Comparison of ENCODE assay signal across 8 mouse cellular contexts in genomic region chr13:38037811-38038210, GRCm38 (mm10). TPM values are rescaled to one million over a fixed set of nuclear protein-coding genes. Genes with fewer than 3 reads are reported as not detected.
A peak's percentile ranks its signal among the peaks of the same experiment; 100 is the strongest.
DNase-seq lines count a peak whose midpoint lies in the region; ATAC-seq lines count a peak whose summit lies in the region.

No protein-coding gene starts in this region.

- H3K27me3 ChIP-seq in heart, embryonic 10.5 days (ENCODE audit: insufficient read depth, poor library complexity, severe bottlenecking) = no peaks in the 10 kb centered on the region
- H3K27me3 ChIP-seq in forebrain, embryonic 14.5 days (replicated peaks; ENCODE audit: control insufficient read depth, insufficient read depth, low read length) = no peaks in the 10 kb centered on the region
- H3K27me3 ChIP-seq in kidney, embryonic 15.5 days = no peaks in the 10 kb centered on the region
- H3K27me3 ChIP-seq in midbrain, embryonic 14.5 days (ENCODE audit: control insufficient read depth, insufficient read depth, low read length) = no peaks in the 10 kb centered on the region

- peak overlapping the region; percentile 86 for H3K9ac ChIP-seq in forebrain, embryonic 14.5 days (ENCODE audit: low read length)
- peak overlapping the region; percentile 75 for H3K9ac ChIP-seq in kidney, embryonic 15.5 days
- peak overlapping the region; percentile 75 for H3K9ac ChIP-seq in midbrain, embryonic 14.5 days (replicated peaks; ENCODE audit: low read length)

- H3K27ac ChIP-seq in heart, embryonic 10.5 days = peak overlapping the region; percentile 87
- H3K27ac ChIP-seq in forebrain, embryonic 14.5 days (ENCODE audit: low read depth, low read length) = no peak overlapping the region
- H3K27ac ChIP-seq in kidney, embryonic 15.5 days = peak overlapping the region; percentile 82
- H3K27ac ChIP-seq in midbrain, embryonic 14.5 days (replicated peaks; ENCODE audit: low read depth, low read length) = no peak overlapping the region

- H3K4me1 ChIP-seq in heart, embryonic 10.5 days = peaks cover 14% of the 10 kb centered on the region
- H3K4me1 ChIP-seq in forebrain, embryonic 14.5 days (ENCODE audit: control insufficient read depth, insufficient read depth, low read length) = peaks cover 10% of the 10 kb centered on the region
- H3K4me1 ChIP-seq in kidney, embryonic 15.5 days = peaks cover 22% of the 10 kb centered on the region
- H3K4me1 ChIP-seq in midbrain, embryonic 14.5 days (ENCODE audit: control insufficient read depth, insufficient read depth, low read length) = peaks cover 15% of the 10 kb centered on the region

- no peak for DNase-seq in heart, embryonic 10.5 days (ENCODE audit: low spot score)
- DNase-seq in heart, adult 11 months = no peak
- DNase-seq in adrenal gland, adult 18-20 months (ENCODE audit: low spot score in 2 of 2) = peak; percentile 25 to 34
- DNase-seq in forebrain, embryonic 14.5 days (ENCODE audit: low spot score) = no peak
- DNase-seq in midbrain, embryonic 14.5 days = peak; percentile 0
- DNase-seq in urinary bladder, postnatal 4 days (ENCODE audit: low spot score in 2 of 2) = no peak
- no peak for DNase-seq in layer of hippocampus, postnatal 36 days

- ATAC-seq in forebrain, embryonic 14.5 days = no peak
- no peak for ATAC-seq in kidney, embryonic 15.5 days (replicated peaks; ENCODE audit: low FRiP score)
- no peak for ATAC-seq in midbrain, embryonic 14.5 days (ENCODE audit: low FRiP score, low TSS enrichment)

- H3K9me3 ChIP-seq in heart, embryonic 10.5 days = no peaks in the 10 kb centered on the region
- H3K9me3 ChIP-seq in forebrain, embryonic 14.5 days (replicated peaks; ENCODE audit: control insufficient read depth, low read length) = no peaks in the 10 kb centered on the region
- no peaks in the 10 kb centered on the region for H3K9me3 ChIP-seq in kidney, embryonic 15.5 days (replicated peaks)
- no peaks in the 10 kb centered on the region for H3K9me3 ChIP-seq in midbrain, embryonic 14.5 days (ENCODE audit: control insufficient read depth, low read length)

- peaks cover 37% of the 10 kb centered on the region for H3K36me3 ChIP-seq in heart, embryonic 10.5 days
- H3K36me3 ChIP-seq in forebrain, embryonic 14.5 days (ENCODE audit: control insufficient read depth, insufficient read depth, low read length) = peaks cover 25% of the 10 kb centered on the region
- H3K36me3 ChIP-seq in kidney, embryonic 15.5 days = peaks cover 39% of the 10 kb centered on the region
- peaks cover 26% of the 10 kb centered on the region for H3K36me3 ChIP-seq in midbrain, embryonic 14.5 days (ENCODE audit: control insufficient read depth, insufficient read depth, low read length)

- peak overlapping the region; percentile 88 for H3K4me2 ChIP-seq in forebrain, embryonic 14.5 days (ENCODE audit: low read length)
- H3K4me2 ChIP-seq in kidney, embryonic 15.5 days = peak overlapping the region; percentile 90
- H3K4me2 ChIP-seq in midbrain, embryonic 14.5 days (ENCODE audit: low read length) = peak overlapping the region; percentile 91

- 42% methylated on average over 12 of the region's 12 CpGs for WGBS in heart, embryonic 10.5 days
- WGBS in forebrain, embryonic 14.5 days = 62% methylated on average over 12 of the region's 12 CpGs
- 34% methylated on average over 12 of the region's 12 CpGs for WGBS in kidney, embryonic 15.5 days
- 59% methylated on average over 12 of the region's 12 CpGs for WGBS in midbrain, embryonic 14.5 days

- H3K4me3 ChIP-seq in heart, embryonic 10.5 days = peak overlapping the region; percentile 79
- peak overlapping the region; percentile 77 for H3K4me3 ChIP-seq in forebrain, embryonic 14.5 days (ENCODE audit: low read depth, low read length)
- peak overlapping the region; percentile 75 for H3K4me3 ChIP-seq in kidney, embryonic 15.5 days (replicated peaks)
- peak overlapping the region; percentile 63 for H3K4me3 ChIP-seq in midbrain, embryonic 14.5 days (replicated peaks; ENCODE audit: low read depth, low read length)

RNA-seq across cellular contexts. Expression of gene Cage1, which starts 0.9 kb away (rescaled TPM):
- 0.74 and 0.87 TPM in 2 replicates for polyA plus RNA-seq in heart, embryonic 10.5 days (2016; fragmentation: Nextera tagmentation; extraction: Ambion mirVana)
- total RNA-seq in adrenal gland, adult 18-20 months (2021) = 1 to 10 TPM; 1.7 to 3.6 TPM
- 1.3 and 1.8 TPM in 2 replicates for polyA plus RNA-seq in forebrain, embryonic 14.5 days (2014; fragmentation: Nextera tagmentation; extraction: Ambion mirVana)
- 1.1 and 1.4 TPM in 2 replicates for polyA plus RNA-seq in kidney, embryonic 15.5 days (2015; fragmentation: Nextera tagmentation; extraction: Ambion mirVana)
- 2.7 TPM in 2 replicates for polyA plus RNA-seq in midbrain, embryonic 14.5 days (2014; fragmentation: Nextera tagmentation; extraction: Ambion mirVana)
- total RNA-seq in layer of hippocampus, postnatal 36 days (2021) = 1 to 10 TPM; 4.8 to 5.2 TPM

RNA-seq across cellular contexts. Expression of gene Riok1, which starts 1.0 kb away (rescaled TPM):
- 36.2 and 41.9 TPM in 2 replicates for polyA plus RNA-seq in heart, embryonic 10.5 days (2016; fragmentation: Nextera tagmentation; extraction: Ambion mirVana)
- 10 to 100 TPM; 26.4 to 29.9 TPM for total RNA-seq in adrenal gland, adult 18-20 months (2021)
- polyA plus RNA-seq in forebrain, embryonic 14.5 days (2014; fragmentation: Nextera tagmentation; extraction: Ambion mirVana) = 40.4 and 42.2 TPM in 2 replicates
- polyA plus RNA-seq in kidney, embryonic 15.5 days (2015; fragmentation: Nextera tagmentation; extraction: Ambion mirVana) = 54.7 and 59.9 TPM in 2 replicates
- polyA plus RNA-seq in midbrain, embryonic 14.5 days (2014; fragmentation: Nextera tagmentation; extraction: Ambion mirVana) = 45.0 and 51.1 TPM in 2 replicates
- 10 to 100 TPM; 24.4 to 31.5 TPM for total RNA-seq in layer of hippocampus, postnatal 36 days (2021)

RNA-seq across cellular contexts. Expression of gene Ssr1, which starts 43.8 kb away (rescaled TPM):
- polyA plus RNA-seq in heart, embryonic 10.5 days (2016; fragmentation: Nextera tagmentation; extraction: Ambion mirVana) = 114 TPM in 2 replicates
- 100 to 1,000 TPM; 116 to 173 TPM for total RNA-seq in adrenal gland, adult 18-20 months (2021)
- 64.9 and 75.8 TPM in 2 replicates for polyA plus RNA-seq in forebrain, embryonic 14.5 days (2014; fragmentation: Nextera tagmentation; extraction: Ambion mirVana)
- 129 and 142 TPM in 2 replicates for polyA plus RNA-seq in kidney, embryonic 15.5 days (2015; fragmentation: Nextera tagmentation; extraction: Ambion mirVana)
- 51.7 and 81.1 TPM in 2 replicates for polyA plus RNA-seq in midbrain, embryonic 14.5 days (2014; fragmentation: Nextera tagmentation; extraction: Ambion mirVana)
- total RNA-seq in layer of hippocampus, postnatal 36 days (2021) = 10 to 100 TPM; 91.1 to 92.7 TPM

Comparison
In these comparisons a context has a peak if more than half of its experiments do, and no peak if none do; other contexts are left out.
1. DNase-seq: peak in adrenal gland, adult 18-20 months (2 of 2) and midbrain, embryonic 14.5 days (single experiment); none in heart, embryonic 10.5 days (single experiment), heart, adult 11 months (single experiment), forebrain, embryonic 14.5 days (single experiment), urinary bladder, postnatal 4 days (0 of 2) and layer of hippocampus, postnatal 36 days (0 of 2).
2. H3K27ac ChIP-seq: peak in heart, embryonic 10.5 days (single experiment) and kidney, embryonic 15.5 days (single experiment); none in forebrain, embryonic 14.5 days (single experiment) and midbrain, embryonic 14.5 days (single experiment).
3. Peak in every context shown above with its lines, with median percentiles within 50 percentile points of each other: H3K4me3 ChIP-seq, H3K4me2 ChIP-seq and H3K9ac ChIP-seq.